Mouse (Mus musculus) lung, postnatal 0 days (tissue): ENCODE measurements around the gene Smco3. TPM values are rescaled to one million over a fixed set of nuclear protein-coding genes. Genes with fewer than 3 reads are reported as not detected.

Experiments
- ATAC-seq: fragments of 200-750 bp; cut with Nextera tagmentation; 2 replicates; pipeline ENCODE4 v1.8.0; 2017; ENCODE audit warnings: moderate library complexity
- DNase-seq: peaks from one replicate; pipeline ENCODE4 v3.0.0-alpha.2; 2016; ENCODE audit warnings: low spot score
- H3K27ac ChIP-seq: fragments of 300-500 bp; sonication (generic); 2 replicates; pipeline ENCODE4 v1.5.1; 2014; ENCODE audit warnings: antibody characterized with exemption, mild to moderate bottlenecking, low read length, mixed read lengths
- H3K27me3 ChIP-seq: fragments of 300-500 bp; sonication (generic); replicated peaks from 2 replicates; pipeline ENCODE4 v1.6.1; 2014; ENCODE audit warnings: low read length, mixed read lengths; ENCODE audit not compliant: insufficient read depth
- H3K36me3 ChIP-seq: fragments of 300-500 bp; sonication (generic); 2 replicates; pipeline ENCODE4 v1.6.1; 2014; ENCODE audit warnings: low read length, mixed read lengths; ENCODE audit not compliant: insufficient read depth
- H3K4me1 ChIP-seq: fragments of 300-500 bp; sonication (generic); 2 replicates; pipeline ENCODE4 v1.6.1; 2014; ENCODE audit warnings: antibody characterized with exemption, low read depth, low read length, mixed read lengths; ENCODE audit not compliant: insufficient read depth
- H3K4me2 ChIP-seq: fragments of 300-500 bp; sonication (generic); replicated peaks from 2 replicates; pipeline ENCODE4 v1.6.1; 2014; ENCODE audit warnings: low read depth, mild to moderate bottlenecking, low read length, moderate library complexity, mixed read lengths
- H3K4me3 ChIP-seq: fragments of 300-500 bp; sonication (generic); 2 replicates; pipeline ENCODE4 v1.5.1; 2014; ENCODE audit warnings: low read depth, low read length
- H3K9ac ChIP-seq: fragments of 300-500 bp; sonication (generic); replicated peaks from 2 replicates; pipeline ENCODE4 v1.6.1; 2014; ENCODE audit warnings: low read depth, mild to moderate bottlenecking
- H3K9me3 ChIP-seq: fragments of 300-500 bp; sonication (generic); 2 replicates; pipeline ENCODE4 v1.6.1; 2016; ENCODE audit warnings: low read length, mixed read lengths
- CTCF ChIP-seq: IDR thresholded peaks from 2 replicates; pipeline ENCODE4 v1.5.1; 2016; ENCODE audit warnings: antibody characterized with exemption, mild to moderate bottlenecking
- EP300 ChIP-seq: IDR thresholded peaks from 2 replicates; pipeline ENCODE4 v1.6.1; 2016; ENCODE audit warnings: antibody characterized with exemption, mild to moderate bottlenecking, control low read depth
- WGBS: fragments of 180-500 bp; shearing (Covaris S2); extraction: QIAGEN DNeasy Blood & Tissue Kit; methylation state at CpG from one replicate; pipeline ENCODE4 v1.1.7; 2014; 5-methylcytosine and 5-hydroxymethylcytosine counted together
- polyA plus RNA-seq: library from polyadenylated mRNA; unstranded; fragments of >200 nt; fragmentation: Nextera tagmentation; extraction: Ambion mirVana; gene quantifications from 2 replicates; pipeline ENCODE4 v1.2.1, GENCODE M21; 2015

The Smco3 gene
- polyA plus RNA-seq, 1 experiment from 2014 or later = 2.3 TPM

DNA sequence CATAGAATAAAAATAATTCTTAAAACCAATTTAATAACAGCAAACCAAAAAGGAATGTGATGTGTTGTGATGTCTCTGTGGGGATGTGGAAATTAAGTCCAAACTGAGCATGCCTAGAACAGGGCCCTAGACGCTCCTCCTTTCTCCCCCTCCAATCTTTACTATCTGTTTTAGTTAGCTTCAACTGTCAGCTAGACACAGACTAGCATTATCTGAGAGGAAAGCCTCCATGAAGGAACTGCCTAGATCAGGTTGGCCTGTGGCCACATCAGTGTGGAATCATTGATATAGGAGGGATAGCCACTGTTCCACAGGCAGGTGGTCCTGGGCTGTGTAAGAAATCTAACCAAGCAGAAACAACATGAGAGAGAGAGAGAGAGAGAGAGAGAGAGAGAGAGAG is 40.1 kb downstream of the Smco3 start:
- Histone ChIP-seq H3K4me1 (no peaks in the 10 kb centered on the region; the same call in 1 of the 2 replicates), H3K27me3 (no peaks in the 10 kb centered on the region), H3K27ac (no peak overlapping the region), H3K9me3 (no peaks in the 10 kb centered on the region), H3K4me2 (no peak overlapping the region), H3K9ac (no peak overlapping the region), H3K36me3 (no peaks in the 10 kb centered on the region), H3K4me3 (no peak overlapping the region)
- 58% methylated on average over 1 of the region's 1 CpGs for WGBS
- TF ChIP-seq CTCF (no peak), EP300 (no peak)
- ATAC-seq (no peak), DNase-seq (no peak)

- peak overlapping the region; percentile 40 for H3K4me3 ChIP-seq
- H3K27ac ChIP-seq = no peak overlapping the region
- H3K4me1 ChIP-seq = peaks cover 3% of the 10 kb centered on the region; the same call in 1 of the 2 replicates
- TF ChIP-seq CTCF (no peak), EP300 (no peak)
- H3K4me2 ChIP-seq = peak overlapping the region; percentile 82
- H3K36me3 ChIP-seq = no peaks in the 10 kb centered on the region
- no peak overlapping the region for H3K9ac ChIP-seq
- ATAC-seq (0 out of 2 replicates have a peak, but pooled peaks have one; percentile 4), DNase-seq (peak; percentile 35)
- WGBS = 2% methylated on average over 19 of the region's 24 CpGs
- no peaks in the 10 kb centered on the region for H3K27me3 ChIP-seq
- no peaks in the 10 kb centered on the region for H3K9me3 ChIP-seq
Observed at GRCm38 (mm10) chr6:136793831-136794525, 41.3 kb downstream of the Smco3 start.

GRCm38 (mm10) chr6:136792884-136793758 is 42.1 kb downstream of the Smco3 start:
- Histone ChIP-seq H3K4me2 (peak overlapping the region; percentile 82), H3K4me3 (peak overlapping the region; percentile 40), H3K36me3 (no peaks in the 10 kb centered on the region), H3K27ac (no peak overlapping the region), H3K9me3 (no peaks in the 10 kb centered on the region), H3K4me1 (peaks cover 4% of the 10 kb centered on the region; the same call in 1 of the 2 replicates), H3K9ac (no peak overlapping the region), H3K27me3 (no peaks in the 10 kb centered on the region)
- 26% methylated on average over 16 of the region's 16 CpGs for WGBS
- DNase-seq (no peak), ATAC-seq (no peak)
- TF ChIP-seq CTCF (no peak), EP300 (no peak)

- H3K4me3 ChIP-seq = no peak overlapping the region
- ATAC-seq (peak; percentile 91), DNase-seq (peak; percentile 94)
- H3K4me1 ChIP-seq = peaks cover 4% of the 10 kb centered on the region; the same call in 1 of the 2 replicates
- H3K27ac ChIP-seq = peak overlapping the region; percentile 79
- H3K9ac ChIP-seq = no peak overlapping the region
- TF ChIP-seq EP300 (peak; percentile 80), CTCF (no peak)
- H3K9me3 ChIP-seq = no peaks in the 10 kb centered on the region
- 28% methylated on average over 5 of the region's 5 CpGs for WGBS
- H3K27me3 ChIP-seq = no peaks in the 10 kb centered on the region
- H3K36me3 ChIP-seq = no peaks in the 10 kb centered on the region
- no peak overlapping the region for H3K4me2 ChIP-seq
Observed at GRCm38 (mm10) chr6:136789391-136789971, 45.8 kb downstream of the Smco3 start.

DNA sequence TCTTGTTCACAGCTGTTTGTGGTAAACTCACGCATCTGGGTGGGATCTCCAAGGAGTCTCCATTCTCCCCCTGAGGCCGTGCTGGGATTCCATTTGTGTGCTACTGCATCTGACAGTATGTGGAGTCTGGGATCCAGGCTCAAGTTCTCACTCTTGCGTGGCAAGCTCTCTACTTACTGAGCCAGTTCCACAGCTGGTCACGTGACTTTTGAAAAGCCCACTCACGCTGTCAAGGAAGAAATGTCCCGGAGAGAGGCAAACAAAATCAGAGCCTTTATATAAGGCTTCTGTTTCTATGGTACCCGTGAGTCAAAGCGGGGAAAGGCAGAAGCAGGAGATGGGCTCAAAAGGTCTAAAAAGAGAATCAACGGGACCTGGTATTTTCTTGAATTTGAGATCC is 52.5 kb downstream of the Smco3 start:
- no peaks in the 10 kb centered on the region for H3K9me3 ChIP-seq
- no peak overlapping the region for H3K27ac ChIP-seq
- no peaks in the 10 kb centered on the region for H3K27me3 ChIP-seq
- ATAC-seq = no peak
- H3K4me2 ChIP-seq = no peak overlapping the region
- no peaks in the 10 kb centered on the region for H3K36me3 ChIP-seq
- H3K4me1 ChIP-seq = no peaks in the 10 kb centered on the region
- DNase-seq = no peak
- TF ChIP-seq CTCF = no peak
- no peak for TF ChIP-seq EP300
- H3K9ac ChIP-seq = no peak overlapping the region
- H3K4me3 ChIP-seq = no peak overlapping the region
- 65% methylated on average over 9 of the region's 9 CpGs for WGBS

GRCm38 (mm10) chr6:136782146-136782545 is 53.1 kb downstream of the Smco3 start:
- Histone ChIP-seq H3K4me2 (no peak overlapping the region), H3K27me3 (no peaks in the 10 kb centered on the region), H3K4me3 (no peak overlapping the region), H3K27ac (no peak overlapping the region), H3K9me3 (no peaks in the 10 kb centered on the region), H3K36me3 (no peaks in the 10 kb centered on the region), H3K4me1 (no peaks in the 10 kb centered on the region), H3K9ac (no peak overlapping the region)
- TF ChIP-seq CTCF (no peak), EP300 (no peak)
- ATAC-seq (no peak), DNase-seq (no peak)
- 74% methylated on average over 12 of the region's 12 CpGs for WGBS
